Mouse (Mus musculus) limb, embryonic 15.5 days (tissue): ENCODE measurements at regions not wholly inside any gene's neighbourhood (a gene's known extent, or its start where the extent isn't known, plus 50 kb on each side); places are given as distances from the start of the nearest gene placed in this dataset.
A peak's percentile ranks its signal among the peaks of the same experiment; 100 is the strongest.

Experiments
- ATAC-seq: fragments of 200-750 bp; cut with Nextera tagmentation; 2 replicates; pipeline ENCODE4 v1.8.0; 2017; ENCODE audit warnings: low read depth, moderate TSS enrichment; ENCODE audit not compliant: insufficient number of reproducible peaks, low FRiP score, low TSS enrichment
- H3K27ac ChIP-seq: fragments of 300-500 bp; sonication (generic); 2 replicates; pipeline ENCODE4 v1.5.1; 2015; ENCODE audit warnings: moderate library complexity, mild to moderate bottlenecking, inconsistent platforms
- H3K27me3 ChIP-seq: fragments of 300-500 bp; sonication (generic); 2 replicates; pipeline ENCODE4 v1.6.1; 2015; ENCODE audit warnings: inconsistent platforms
- H3K36me3 ChIP-seq: fragments of 300-500 bp; sonication (generic); 2 replicates; pipeline ENCODE4 v1.6.1; 2015; ENCODE audit warnings: inconsistent platforms
- H3K4me1 ChIP-seq: fragments of 300-500 bp; sonication (generic); 2 replicates; pipeline ENCODE4 v1.6.1; 2015; ENCODE audit warnings: inconsistent platforms
- H3K4me2 ChIP-seq: fragments of 300-500 bp; sonication (generic); 2 replicates; pipeline ENCODE4 v1.6.1; 2015; ENCODE audit warnings: mild to moderate bottlenecking, inconsistent platforms
- H3K4me3 ChIP-seq: fragments of 300-500 bp; sonication (generic); 2 replicates; pipeline ENCODE4 v1.5.1; 2015; ENCODE audit warnings: mild to moderate bottlenecking, inconsistent platforms
- H3K9ac ChIP-seq: fragments of 300-500 bp; sonication (generic); 2 replicates; pipeline ENCODE4 v1.6.1; 2015; ENCODE audit warnings: inconsistent platforms
- H3K9me3 ChIP-seq: fragments of 300-500 bp; sonication (generic); 2 replicates; pipeline ENCODE4 v1.6.1; 2016; ENCODE audit warnings: inconsistent platforms
- whole genome bisulfite sequencing: fragments of 180-500 bp; shearing (Covaris S2); methylation state at CpG from one replicate; pipeline ENCODE4 v1.1.7; 2015; 5-methylcytosine and 5-hydroxymethylcytosine counted together

DNA sequence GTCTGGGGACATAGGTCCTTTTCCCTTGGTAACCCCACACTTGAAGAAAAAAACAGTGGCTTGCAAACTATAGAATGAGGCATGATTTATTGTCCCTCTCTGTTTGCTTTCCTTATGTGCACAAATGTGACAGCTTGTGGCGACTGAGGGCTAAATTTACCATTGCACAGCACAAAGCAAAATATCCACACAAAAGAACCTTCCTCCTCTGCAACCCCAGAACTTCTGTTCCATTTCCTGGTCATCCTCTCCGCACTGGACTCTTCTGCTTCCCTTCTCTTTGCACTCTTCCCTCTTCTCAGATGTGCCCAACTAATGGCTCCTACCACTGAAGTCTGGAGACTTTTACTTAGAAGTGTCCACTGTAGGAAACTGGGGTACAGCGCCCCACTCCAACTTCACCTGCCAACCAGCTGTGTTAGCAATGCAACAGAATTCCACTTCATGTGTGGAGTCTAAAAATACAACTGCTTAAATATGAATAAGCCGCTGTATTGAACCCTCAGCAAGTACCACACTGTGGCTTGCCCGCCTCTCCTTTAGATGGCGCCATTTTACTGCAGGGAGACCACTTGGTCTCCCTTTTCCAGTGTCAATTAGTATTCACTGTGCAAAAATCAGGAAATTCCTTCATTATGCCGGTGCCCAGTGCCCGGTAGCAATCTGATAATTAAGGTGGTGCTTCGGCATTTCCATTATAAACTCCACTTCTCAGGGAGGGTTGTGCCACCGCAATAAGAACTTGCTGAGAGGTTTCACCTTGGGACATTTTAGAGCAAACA, 199.6 kb downstream of the Foxa2 start:
- no peak overlapping the region for H3K4me3 ChIP-seq
- H3K36me3 ChIP-seq: no peaks in the 10 kb centered on the region
- no peak overlapping the region for H3K27ac ChIP-seq
- H3K9ac ChIP-seq: no peak overlapping the region
- no peaks in the 10 kb centered on the region for H3K27me3 ChIP-seq
- ATAC-seq: no peak
- no peaks in the 10 kb centered on the region for H3K9me3 ChIP-seq
- 27% methylated on average over 10 of the region's 10 CpGs for WGBS
- H3K4me1 ChIP-seq: no peaks in the 10 kb centered on the region
- no peak overlapping the region for H3K4me2 ChIP-seq

DNA sequence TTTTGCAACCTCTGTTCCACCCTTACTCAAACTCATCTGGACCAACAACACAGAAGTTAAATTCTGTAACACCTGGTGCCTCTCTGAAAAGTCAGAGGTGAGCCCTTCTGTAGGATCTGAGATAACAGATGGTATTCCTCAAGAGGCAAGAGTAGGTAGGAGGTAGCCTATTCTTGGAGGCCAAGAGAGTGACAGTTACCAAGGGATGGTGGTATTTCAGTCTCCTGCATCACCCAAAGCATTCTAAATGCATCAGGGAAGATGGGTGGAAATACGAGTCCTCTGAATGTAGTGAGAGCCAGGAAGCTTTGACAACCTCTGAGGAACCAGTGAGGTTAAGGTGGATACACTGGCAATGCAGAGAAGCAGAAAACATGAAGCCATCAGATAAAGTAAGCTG, 201.5 kb downstream of the Foxa2 start:
- Histone ChIP-seq H3K36me3 (no peaks in the 10 kb centered on the region), H3K4me1 (no peaks in the 10 kb centered on the region), H3K9ac (no peak overlapping the region), H3K9me3 (no peaks in the 10 kb centered on the region), H3K4me2 (no peak overlapping the region), H3K27me3 (no peaks in the 10 kb centered on the region), H3K4me3 (no peak overlapping the region), H3K27ac (no peak overlapping the region)
- ATAC-seq: no peak
- 68% methylated on average over 1 of the region's 1 CpGs for WGBS

DNA sequence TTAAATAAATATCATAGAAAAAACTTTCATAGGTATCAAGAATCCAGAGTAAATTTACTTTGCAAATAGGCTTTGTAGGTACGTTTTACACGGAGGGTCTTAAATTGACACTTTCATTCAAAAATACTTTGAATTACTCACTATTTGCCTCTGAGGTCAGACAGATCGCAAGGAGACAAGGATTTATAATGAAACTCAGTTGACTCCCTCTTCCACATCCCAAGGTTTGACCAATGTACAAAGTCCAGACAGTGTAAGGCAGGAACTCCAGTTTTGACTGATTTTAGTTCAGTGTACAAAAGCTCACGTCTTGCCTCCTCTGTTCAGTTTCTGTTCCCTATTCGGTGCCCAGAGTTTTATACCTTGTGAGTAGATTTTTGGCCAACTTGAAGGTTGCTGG, 205.8 kb downstream of the Foxa2 start:
- Histone ChIP-seq H3K9ac (no peak overlapping the region), H3K4me2 (no peak overlapping the region), H3K9me3 (no peaks in the 10 kb centered on the region), H3K27me3 (no peaks in the 10 kb centered on the region), H3K27ac (no peak overlapping the region), H3K36me3 (no peaks in the 10 kb centered on the region), H3K4me1 (no peaks in the 10 kb centered on the region), H3K4me3 (no peak overlapping the region)
- WGBS: 83% methylated on average over 5 of the region's 5 CpGs
- no peak for ATAC-seq

GRCm38 (mm10) chr2:147838613-147839012, 208.2 kb downstream of the Foxa2 start:
- H3K27me3 ChIP-seq: no peaks in the 10 kb centered on the region
- 64% methylated on average over 4 of the region's 4 CpGs for WGBS
- ATAC-seq: no peak
- no peak overlapping the region for H3K9ac ChIP-seq
- no peaks in the 10 kb centered on the region for H3K9me3 ChIP-seq
- no peaks in the 10 kb centered on the region for H3K4me1 ChIP-seq
- H3K27ac ChIP-seq: no peak overlapping the region
- H3K4me2 ChIP-seq: no peak overlapping the region
- H3K36me3 ChIP-seq: no peaks in the 10 kb centered on the region
- H3K4me3 ChIP-seq: no peak overlapping the region

DNA sequence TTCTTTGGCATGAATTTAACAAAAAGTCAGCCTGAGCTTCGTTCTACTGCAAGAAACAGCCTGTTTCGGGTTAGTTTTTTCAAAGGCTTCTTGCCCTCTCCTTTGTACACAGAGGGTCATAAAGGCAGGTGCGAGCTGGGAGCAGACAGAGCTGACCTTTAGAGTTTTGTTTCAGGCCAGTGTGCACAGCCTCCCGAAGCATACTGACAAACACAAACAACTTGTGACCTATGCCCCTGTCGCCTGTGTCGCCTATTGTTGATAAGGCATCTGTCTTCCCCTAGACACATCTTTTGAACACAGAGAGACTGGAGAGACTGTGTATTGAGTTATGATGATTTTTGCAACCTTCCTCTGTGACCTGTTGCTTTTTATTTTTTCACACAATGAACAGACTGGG, 216.2 kb downstream of the Foxa2 start:
- no peak overlapping the region for H3K27ac ChIP-seq
- no peaks in the 10 kb centered on the region for H3K4me1 ChIP-seq
- no peak overlapping the region for H3K4me3 ChIP-seq
- no peak for ATAC-seq
- H3K27me3 ChIP-seq: no peaks in the 10 kb centered on the region
- H3K9me3 ChIP-seq: no peaks in the 10 kb centered on the region
- no peak overlapping the region for H3K9ac ChIP-seq
- 29% methylated on average over 6 of the region's 6 CpGs for WGBS
- H3K4me2 ChIP-seq: no peak overlapping the region
- no peaks in the 10 kb centered on the region for H3K36me3 ChIP-seq

- no peaks in the 10 kb centered on the region for H3K27me3 ChIP-seq
- H3K27ac ChIP-seq: no peak overlapping the region
- WGBS: 75% methylated on average over 3 of the region's 3 CpGs
- no peaks in the 10 kb centered on the region for H3K9me3 ChIP-seq
- ATAC-seq: peak; percentile 85; the same call in 1 of the 2 replicates
- no peak overlapping the region for H3K4me3 ChIP-seq
- no peaks in the 10 kb centered on the region for H3K36me3 ChIP-seq
- H3K4me1 ChIP-seq: no peaks in the 10 kb centered on the region
- no peak overlapping the region for H3K4me2 ChIP-seq
- H3K9ac ChIP-seq: no peak overlapping the region
Measured at GRCm38 (mm10) chr2:147816951-147817350, 229.8 kb downstream of the Foxa2 start.

- Histone ChIP-seq H3K9ac (no peak overlapping the region), H3K4me1 (no peaks in the 10 kb centered on the region), H3K4me2 (no peak overlapping the region), H3K4me3 (no peak overlapping the region), H3K9me3 (no peaks in the 10 kb centered on the region), H3K27ac (no peak overlapping the region), H3K27me3 (no peaks in the 10 kb centered on the region), H3K36me3 (no peaks in the 10 kb centered on the region)
- 74% methylated on average over 3 of the region's 3 CpGs for WGBS
- no peak for ATAC-seq
Measured at GRCm38 (mm10) chr2:147814231-147814630, 232.5 kb downstream of the Foxa2 start.

DNA sequence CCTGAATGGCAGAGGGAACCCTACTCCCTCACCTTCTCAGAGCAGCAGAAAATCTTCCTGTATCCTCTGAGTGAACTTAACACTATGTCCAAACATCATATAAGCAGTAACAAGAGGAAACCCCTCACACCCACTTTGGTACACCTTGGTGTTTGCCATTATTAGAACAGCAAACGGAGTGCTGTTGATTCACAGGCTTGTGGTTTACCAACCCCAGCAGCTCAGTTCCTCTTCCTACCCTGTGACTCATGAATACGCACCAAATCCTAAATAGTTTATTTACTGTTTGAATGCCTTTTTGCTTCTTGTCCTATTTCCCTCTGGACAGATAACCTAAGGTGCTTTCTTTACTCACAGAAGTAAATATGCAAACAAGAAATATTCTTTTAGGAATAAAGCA, 233.3 kb downstream of the Foxa2 start:
- no peak for ATAC-seq
- no peak overlapping the region for H3K4me2 ChIP-seq
- H3K9me3 ChIP-seq: no peaks in the 10 kb centered on the region
- no peak overlapping the region for H3K9ac ChIP-seq
- 0 out of 2 replicates have a peak, but pooled peaks cover 3% of the 10 kb centered on the region for H3K27me3 ChIP-seq
- whole genome bisulfite sequencing: 77% methylated on average over 2 of the region's 2 CpGs
- no peak overlapping the region for H3K27ac ChIP-seq
- H3K4me3 ChIP-seq: no peak overlapping the region
- no peaks in the 10 kb centered on the region for H3K4me1 ChIP-seq
- H3K36me3 ChIP-seq: no peaks in the 10 kb centered on the region

DNA sequence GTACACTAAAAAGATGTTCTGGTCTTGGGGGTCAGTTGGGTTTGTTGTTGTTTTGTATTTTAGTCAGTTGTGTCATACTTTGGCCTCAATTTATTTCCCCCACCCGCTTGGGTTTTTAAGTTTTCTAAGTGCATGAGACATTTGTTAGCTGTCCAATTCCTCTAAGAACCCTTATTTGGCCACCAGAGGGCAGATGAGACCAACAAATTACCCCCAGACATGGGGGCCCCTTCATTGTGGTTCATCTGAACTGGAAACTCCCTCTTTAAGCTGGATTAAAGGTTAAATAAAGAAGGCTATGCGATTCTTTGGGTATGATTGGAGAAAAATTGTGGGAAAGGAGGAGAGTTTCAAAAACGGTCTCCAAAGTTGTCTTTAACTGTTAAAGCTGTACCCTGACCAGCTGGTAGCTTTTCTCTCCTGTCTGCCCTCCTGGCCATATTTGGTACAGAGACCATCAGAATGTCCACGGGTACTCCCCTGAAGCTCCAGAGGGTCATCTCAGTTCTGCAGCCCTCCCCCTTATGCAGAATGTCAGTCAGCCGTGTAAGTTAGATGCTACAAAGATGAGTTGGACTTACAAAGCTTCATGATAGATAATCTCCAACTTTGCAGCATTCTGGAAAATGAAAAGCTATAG, 238.6 kb downstream of the Foxa2 start:
- no peak overlapping the region for H3K27ac ChIP-seq
- no peak overlapping the region for H3K9ac ChIP-seq
- no peaks in the 10 kb centered on the region for H3K4me1 ChIP-seq
- ATAC-seq: no peak
- H3K4me3 ChIP-seq: no peak overlapping the region
- peaks cover 15% of the 10 kb centered on the region; the same call in 1 of the 2 replicates for H3K27me3 ChIP-seq
- no peaks in the 10 kb centered on the region for H3K36me3 ChIP-seq
- WGBS: 47% methylated on average over 5 of the region's 5 CpGs
- H3K4me2 ChIP-seq: no peak overlapping the region
- no peaks in the 10 kb centered on the region for H3K9me3 ChIP-seq

GRCm38 (mm10) chr2:147803102-147803501, 243.7 kb downstream of the Foxa2 start:
- Histone ChIP-seq H3K4me3 (no peak overlapping the region), H3K4me2 (no peak overlapping the region), H3K9me3 (no peaks in the 10 kb centered on the region), H3K4me1 (no peaks in the 10 kb centered on the region), H3K9ac (no peak overlapping the region), H3K27me3 (peaks cover 12% of the 10 kb centered on the region; the same call in 1 of the 2 replicates), H3K27ac (no peak overlapping the region), H3K36me3 (no peaks in the 10 kb centered on the region)
- WGBS: 35% methylated on average over 4 of the region's 4 CpGs
- no peak for ATAC-seq

- H3K4me2 ChIP-seq: no peak overlapping the region
- H3K36me3 ChIP-seq: no peaks in the 10 kb centered on the region
- ATAC-seq: no peak
- H3K9me3 ChIP-seq: no peaks in the 10 kb centered on the region
- 73% methylated on average over 8 of the region's 8 CpGs for WGBS
- no peak overlapping the region for H3K27ac ChIP-seq
- no peaks in the 10 kb centered on the region for H3K4me1 ChIP-seq
- no peak overlapping the region for H3K4me3 ChIP-seq
- peaks cover 12% of the 10 kb centered on the region for H3K27me3 ChIP-seq
- no peak overlapping the region for H3K9ac ChIP-seq
Measured at GRCm38 (mm10) chr2:147791434-147791833, 255.3 kb downstream of the Foxa2 start.

DNA sequence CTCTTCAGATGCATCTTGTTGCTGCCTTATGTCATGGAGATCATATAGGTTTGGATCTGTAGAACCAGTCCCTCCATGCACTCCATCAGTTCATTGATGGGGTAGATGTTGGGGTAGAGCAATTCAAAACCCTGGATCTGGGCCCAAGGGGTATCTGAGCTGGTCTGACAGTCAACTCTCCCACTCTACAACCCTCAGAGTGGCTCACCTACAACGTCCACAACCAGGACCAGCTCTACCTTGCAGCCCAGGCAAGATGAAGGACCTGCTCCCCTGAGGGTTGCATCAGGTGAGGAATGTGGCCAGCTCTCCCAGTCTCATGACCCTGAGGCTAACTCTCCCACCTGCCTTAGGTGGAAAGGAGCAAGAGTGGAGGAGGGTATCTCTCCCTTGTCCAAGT, 256.9 kb downstream of the Foxa2 start:
- peaks cover 12% of the 10 kb centered on the region for H3K27me3 ChIP-seq
- H3K4me2 ChIP-seq: no peak overlapping the region
- ATAC-seq: no peak
- no peaks in the 10 kb centered on the region for H3K4me1 ChIP-seq
- H3K4me3 ChIP-seq: no peak overlapping the region
- WGBS: 81% methylated on average over 1 of the region's 1 CpGs
- H3K9ac ChIP-seq: no peak overlapping the region
- no peaks in the 10 kb centered on the region for H3K9me3 ChIP-seq
- H3K36me3 ChIP-seq: no peaks in the 10 kb centered on the region
- no peak overlapping the region for H3K27ac ChIP-seq
